Mouse (Mus musculus) layer of hippocampus, postnatal 25 days (tissue): ENCODE measurements around the gene Cycs. TPM values are rescaled to one million over a fixed set of nuclear protein-coding genes. Genes with fewer than 3 reads are reported as not detected.

Source experiments
- DNase-seq, 2 experiments: peaks; one replicate each; pipeline ENCODE4 v3.0.0; 2022; ENCODE audit warnings: mixed read lengths in 2 of 2, low spot score in 1 of 2; ENCODE audit errors: extremely low spot score in 1 of 2
- microRNA-seq, 2 experiments: library from miRNA; unstranded; fragments of <30 nt; microRNA quantifications; one replicate each; pipeline ENCODE4 v1.2.0; 2021
- total RNA-seq, 2 experiments: library from RNA; stranded (reverse); gene quantifications; 2 replicates each; pipeline ENCODE4 v1.2.3; 2021

Gene Cycs
- total RNA-seq, 2 experiments from 2014 or later = 44.0 to 48.0 TPM

DNA sequence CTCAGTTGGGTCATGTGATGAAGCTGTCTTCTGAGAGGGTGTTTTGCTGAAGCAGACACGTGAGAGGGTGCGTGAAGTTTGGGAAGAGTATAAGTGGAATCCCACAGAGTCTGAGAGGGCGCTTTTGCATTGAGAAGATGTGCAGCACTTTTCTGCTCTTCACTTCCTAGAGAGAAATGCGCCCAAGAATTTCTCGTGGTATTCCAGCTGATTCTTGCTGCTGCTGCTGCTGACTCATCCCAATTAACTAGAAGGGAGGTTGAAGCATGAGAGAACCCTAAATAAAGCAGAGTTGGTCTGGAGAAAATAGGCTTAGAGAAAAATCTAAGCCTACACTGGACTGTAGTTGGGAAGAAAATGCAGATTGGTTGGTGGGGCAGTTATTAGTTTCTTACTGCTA, 17.3 kb downstream of the Cycs start:
- DNase-seq = no peak

DNA sequence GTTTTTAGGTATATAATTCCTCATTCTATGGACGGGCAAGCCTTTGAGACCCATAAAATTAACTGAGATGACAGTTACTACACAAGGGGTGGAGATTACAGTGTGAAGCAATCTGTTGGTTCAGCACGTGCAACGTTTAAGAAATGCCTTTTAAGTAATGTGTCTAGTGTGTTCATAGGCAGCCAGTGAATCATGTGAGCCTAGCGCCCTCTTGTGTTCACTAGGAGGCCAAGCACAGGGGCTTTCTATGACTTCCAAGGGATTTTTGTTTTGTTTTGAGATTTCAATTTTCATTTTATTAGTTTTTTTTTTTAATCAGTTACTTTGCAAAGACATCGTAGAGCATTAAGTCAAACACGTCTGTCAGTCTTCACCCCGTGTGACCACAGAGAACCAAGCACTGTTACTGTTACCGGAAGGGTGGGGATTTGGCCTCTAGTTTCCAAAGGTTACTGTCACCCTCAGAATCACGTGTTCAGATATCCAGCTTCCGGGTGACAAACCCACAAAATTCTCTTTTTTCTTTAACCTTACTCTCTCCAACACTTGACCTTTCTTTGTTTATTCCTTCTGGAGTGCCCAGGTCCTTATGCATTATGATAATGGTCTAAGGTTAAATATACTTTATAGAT, 20.8 kb downstream of the Cycs start:
- peak in 1 of 2 experiments; percentile 21 for DNase-seq

DNA sequence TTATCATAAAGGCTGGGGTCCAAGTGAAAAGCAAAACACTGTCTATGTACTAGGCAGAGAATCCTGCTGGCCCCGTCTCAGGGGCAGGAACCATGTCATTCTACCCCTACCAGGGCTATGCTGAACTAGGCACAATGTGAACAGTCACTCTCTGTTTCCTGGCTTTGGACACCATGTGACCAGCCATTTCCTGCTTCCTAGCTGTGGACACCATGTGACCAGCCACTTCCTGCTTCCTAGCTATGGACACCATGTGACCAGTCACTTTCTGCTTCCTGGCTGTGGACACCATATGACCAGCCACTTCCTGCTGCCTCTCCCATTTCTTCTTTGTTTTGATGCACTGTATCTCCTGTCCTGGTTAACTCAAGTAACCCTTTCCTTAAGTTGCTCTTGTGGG, 23.8 kb downstream of the Cycs start:
- no peak for DNase-seq

DNA sequence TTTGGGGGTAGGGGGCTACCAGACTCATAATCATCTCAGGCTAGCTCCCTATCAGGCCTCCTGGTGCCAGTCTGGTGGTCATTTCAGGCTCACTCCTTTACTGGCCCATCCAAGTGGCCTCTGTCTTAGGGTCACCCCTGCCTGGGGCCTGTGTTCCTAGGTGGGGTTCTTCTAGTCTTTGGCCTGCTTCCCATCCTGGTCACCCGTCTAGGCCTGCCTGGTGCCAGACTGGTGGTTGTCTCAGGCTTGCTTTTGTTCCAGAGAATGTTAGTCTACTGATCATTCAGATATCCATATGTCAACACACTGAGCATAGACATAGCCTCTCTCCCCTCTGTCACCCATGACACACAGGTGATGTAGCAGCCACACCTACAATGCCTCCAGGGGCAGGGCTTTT, 26.7 kb downstream of the Cycs start:
- no peak for DNase-seq

DNA sequence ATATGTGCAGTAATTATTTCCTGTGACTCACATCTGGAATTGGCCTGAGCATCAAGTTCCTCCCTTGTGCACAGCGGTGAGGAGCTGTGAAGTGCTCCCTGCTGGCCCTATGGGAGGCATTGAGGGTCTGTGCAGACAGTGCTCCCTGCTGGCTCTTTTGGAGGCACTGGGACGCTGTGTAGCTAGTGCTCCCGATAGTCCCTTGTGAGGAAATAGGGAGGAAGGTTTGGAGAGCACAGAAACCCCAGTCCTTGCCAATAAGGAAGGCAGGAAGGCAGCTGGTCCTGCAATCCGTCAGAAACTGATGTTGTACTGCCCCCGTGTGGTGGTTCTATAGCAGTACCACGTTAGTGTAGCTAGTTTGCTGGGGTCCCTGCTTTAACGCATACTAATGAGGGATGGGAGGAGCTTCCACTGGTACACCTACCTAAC, 29.9 kb downstream of the Cycs start:
- DNase-seq = peak; percentile 70 to 89

DNA sequence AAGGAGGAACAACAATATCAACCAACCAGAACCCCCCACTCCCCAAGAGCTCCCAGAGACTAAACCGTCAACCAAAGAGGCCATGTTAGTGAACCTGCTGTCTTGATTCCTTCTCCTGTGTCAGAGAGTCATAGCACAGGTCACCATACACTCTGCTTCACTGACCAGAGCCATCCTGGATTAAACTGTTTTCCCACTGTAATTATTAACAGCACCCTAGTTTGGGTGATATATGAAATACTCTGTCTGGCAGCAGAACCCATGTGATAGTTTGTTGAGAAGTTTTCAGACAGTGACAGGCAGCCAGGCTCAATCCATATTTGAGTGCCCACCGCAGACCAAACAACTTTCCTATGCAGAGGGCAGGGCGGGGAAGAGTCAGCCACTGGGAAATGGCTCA, 31.0 kb downstream of the Cycs start:
- no peak for DNase-seq

DNA sequence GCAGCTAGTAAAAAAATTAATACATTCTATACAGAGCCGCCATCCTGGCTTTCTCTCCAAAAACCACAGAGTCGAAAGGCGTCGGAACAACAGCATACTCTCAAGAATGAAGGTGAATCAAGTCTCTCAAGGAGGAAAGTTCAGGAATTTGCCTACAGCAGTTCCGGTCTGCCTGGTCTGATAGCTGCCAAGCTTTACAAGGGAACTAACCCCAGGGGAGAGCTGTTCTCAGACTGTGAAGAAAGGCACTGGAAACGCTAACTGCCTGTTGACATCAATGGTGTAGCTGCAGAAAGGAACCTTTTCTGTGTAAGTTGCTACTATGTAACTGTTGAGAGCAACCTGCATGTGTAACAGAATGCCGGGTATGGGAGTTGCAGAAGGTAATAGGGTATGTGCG, 34.4 kb downstream of the Cycs start:
- DNase-seq = no peak

DNA sequence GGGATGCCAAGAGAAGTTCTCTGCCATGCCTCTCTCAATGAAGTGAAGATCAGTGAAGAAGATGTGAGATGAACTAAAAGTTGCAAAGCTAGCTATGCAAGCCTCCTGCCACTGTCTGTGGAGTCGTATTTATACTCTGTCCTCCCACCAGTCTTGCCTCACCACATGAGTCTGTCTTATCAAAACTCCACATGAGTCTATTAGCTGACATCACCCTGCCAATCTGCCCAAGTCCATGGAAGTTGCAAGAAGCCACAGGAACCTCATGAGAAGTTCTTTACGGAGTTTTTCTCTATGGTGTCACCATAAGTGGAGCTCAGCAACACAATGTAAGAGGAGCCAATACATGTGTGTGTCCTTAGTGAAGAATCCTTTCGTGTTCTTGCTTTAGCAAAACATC, 35.3 kb downstream of the Cycs start:
- DNase-seq = no peak

DNA sequence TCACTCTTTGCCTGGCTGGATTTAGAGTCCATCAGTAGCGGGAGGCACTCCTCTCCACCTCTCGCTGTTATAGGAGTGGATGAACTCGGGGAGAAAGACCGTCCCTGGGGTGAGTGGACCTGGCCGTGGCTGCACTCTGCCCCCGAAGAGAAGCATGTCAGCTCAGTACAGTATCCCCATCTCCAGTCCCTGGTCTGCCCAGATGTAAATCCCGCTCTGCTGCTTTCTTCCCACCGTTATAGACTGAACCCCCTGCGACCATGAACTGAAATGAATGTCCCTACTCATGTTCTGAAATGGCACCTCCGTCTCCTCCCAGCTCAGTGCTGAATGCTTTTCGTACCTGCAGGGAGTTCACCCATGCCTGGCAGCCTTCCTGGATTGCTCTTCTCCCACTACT, 37.1 kb downstream of the Cycs start:
- DNase-seq = no peak

DNA sequence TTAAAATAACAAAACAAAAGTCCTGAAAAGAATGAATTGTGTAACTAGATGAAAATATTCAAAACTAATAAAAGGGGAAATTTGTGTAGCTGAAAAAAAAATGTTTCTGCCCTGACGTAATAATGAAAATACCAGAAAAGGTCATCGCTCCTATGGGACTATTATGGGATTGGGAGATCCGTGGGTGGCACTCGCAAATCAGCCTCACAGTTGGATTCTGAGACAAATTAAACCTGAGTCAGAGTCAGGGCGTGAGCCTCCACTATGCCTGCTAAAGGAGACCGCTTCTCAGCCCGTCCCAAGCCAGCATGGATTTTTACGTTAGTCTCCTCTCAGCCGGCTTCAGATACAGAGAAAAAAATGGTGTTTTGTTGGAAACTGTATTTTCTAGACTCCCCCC, 38.9 kb downstream of the Cycs start:
- DNase-seq = no peak

DNA sequence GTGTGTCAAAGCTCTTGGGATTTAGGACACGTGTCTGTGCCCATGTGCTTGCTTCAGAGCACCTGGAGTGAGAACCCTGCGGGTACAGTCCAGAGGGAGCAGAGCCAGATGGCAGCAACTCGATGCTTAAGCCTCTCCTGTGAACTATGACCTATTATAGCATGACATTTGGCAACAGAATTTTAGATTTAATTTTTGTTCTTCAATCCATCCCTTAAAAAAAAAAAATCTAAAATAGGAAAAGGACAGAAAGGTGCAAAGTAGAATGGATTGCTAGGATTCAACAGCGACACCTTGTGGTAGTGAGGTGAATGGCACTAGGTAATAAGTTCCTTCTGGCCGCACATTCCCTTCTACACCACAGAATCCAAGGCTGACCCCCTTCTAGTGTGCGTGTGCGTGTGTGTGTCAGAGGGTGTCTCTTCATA, 39.7 kb downstream of the Cycs start:
- DNase-seq = peak; percentile 56 to 83

DNA sequence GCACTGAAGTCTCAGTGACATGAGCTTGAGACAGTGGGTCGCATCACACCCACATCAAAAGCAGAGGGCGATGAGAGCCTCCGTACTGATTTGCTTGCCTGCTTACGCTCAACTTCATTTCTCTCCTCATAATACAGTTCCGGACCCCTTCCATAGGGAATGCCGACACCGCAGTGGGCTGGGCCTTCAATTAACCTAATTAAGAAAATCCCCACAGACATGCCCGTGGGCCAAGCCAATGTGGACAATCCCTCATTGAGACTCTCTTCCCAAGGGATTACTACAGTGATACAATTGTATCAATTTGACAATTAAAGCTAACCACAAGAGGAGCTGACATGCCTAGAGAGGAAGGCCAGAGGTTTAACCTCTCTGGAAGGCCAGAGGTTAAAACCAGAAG, 40.5 kb downstream of the Cycs start:
- DNase-seq = no peak

DNA sequence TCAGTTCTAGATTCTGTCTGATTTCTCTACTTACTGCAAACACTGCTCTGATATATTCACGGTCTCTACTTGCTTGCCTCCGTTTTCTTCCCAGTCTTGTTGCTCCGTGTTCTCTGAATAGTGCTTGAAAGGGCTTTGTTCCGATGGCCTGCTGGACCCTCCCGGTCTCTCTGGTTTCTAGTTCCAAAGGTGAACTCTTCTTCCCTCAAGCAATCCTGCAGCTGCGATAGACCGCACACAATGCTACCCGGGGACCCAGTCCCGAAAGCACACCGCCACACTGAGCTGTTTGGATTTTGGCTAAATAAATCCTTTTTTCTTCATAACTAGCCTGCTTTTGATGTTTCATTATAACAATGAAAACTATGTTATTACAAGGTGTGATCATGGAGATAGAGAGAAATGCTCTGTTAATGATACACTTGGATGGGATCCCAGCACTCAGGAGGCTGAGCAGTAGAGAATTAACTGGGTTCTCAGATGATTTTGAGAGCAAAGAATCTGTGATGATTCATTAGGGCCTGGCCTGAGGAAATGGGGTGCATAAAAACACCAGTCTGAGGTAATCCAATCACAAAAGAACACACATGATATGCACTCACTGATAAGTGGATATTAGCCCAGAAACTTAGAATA, 42.0 kb downstream of the Cycs start:
- no peak for DNase-seq

DNA sequence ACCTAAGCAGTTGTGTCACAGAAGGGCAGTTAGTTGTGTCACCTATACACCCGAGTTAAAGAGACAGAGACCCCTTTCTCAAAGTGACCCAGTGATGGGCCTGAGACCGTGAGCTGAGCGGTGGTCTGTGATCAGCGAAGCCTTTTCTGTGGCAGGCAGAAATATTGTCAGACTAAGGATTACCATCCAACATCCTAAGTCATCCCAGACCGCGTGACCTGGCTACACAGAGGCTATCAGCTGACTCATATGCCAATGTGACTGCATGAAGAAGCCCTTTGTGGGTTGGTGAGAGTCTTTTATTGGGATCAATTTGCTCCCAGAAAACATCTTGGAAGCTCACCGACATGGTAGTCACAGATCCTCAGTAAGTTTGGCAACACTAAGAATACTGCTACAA, 43.6 kb downstream of the Cycs start:
- no peak for DNase-seq

DNA sequence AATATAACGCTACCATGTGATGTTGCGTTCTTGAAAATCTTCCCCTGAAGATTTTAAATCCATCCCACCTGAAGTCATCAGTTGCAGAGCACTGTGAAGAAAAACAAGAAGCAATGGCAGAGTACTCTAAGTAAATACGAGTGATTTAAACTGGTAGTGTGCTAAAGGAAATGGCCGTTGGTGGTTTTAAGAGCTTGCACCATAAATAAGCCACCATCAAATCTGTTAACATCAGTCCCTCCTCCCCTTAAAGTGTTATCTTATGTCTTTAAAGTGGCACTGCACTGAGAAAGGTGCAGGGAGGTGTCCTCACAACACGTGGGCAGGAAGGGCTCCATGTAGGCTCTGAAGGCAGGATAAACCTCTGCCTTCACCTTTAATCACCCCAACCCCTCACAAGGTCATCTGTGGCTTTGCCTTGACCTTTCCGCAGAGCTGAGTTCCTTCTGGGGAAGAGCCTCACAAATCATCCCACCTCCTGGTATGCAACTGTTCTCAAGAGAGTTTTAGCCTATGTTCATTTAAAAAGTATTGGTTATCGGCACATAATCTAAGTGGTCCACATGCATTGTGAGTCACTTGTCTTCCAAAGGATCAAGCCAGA, 44.7 kb downstream of the Cycs start:
- no peak for DNase-seq

DNA sequence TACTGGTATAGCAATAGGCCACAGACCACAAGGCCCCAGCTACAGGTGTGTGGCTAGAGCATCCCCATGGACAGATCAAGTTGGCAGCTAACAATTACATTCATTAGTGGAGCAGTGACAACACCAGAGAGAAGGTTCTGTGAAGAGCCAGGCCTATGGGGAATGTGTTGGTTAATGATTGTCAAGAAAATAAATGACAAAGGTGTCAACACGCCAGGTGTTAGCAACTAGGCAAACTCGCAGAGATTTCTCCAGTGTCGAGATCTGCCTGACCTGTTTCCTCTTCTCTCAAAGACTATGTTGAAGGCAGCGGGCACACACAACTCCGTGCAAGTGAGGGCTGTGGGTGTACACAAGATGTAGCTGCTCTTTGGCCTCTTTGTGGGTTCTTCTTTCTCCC, 46.2 kb downstream of the Cycs start:
- DNase-seq = no peak

DNA sequence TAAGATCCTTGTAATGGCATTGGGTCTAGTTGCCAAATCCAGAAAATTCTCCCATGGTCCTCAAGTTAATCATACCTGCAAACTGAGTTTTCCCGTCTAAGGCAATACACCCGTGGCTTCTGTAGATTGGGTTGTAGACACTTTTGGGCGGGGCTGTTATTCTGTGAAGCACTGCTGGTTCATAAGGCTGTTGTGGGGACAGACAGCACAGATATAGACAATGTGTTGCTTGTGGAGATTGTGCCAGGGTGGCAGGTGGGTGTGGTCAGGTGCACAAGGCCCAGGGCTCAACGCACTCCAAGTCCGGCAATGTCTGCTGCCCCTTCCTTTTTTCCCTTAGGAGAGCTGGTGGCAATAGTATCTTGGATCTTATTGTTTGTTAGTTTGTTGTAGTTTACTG, 48.0 kb downstream of the Cycs start:
- DNase-seq = no peak

Small RNA genes within 50 kb of the gene (microRNA-seq; reads per million reads assigned to microRNA genes)
- 0 reads per million in 2 experiments for gene Mir6371

Other genes with a start within 250 kb of the Cycs start
- 10 to 100 TPM; 15.5 to 17.8 TPM for gene Osbpl3, start 110.3 kb downstream of the Cycs start, total RNA-seq
- gene 4921507P07Rik, start 30.1 kb upstream of the Cycs start, total RNA-seq = under 1 TPM; 0.19 to 0.30 TPM
- not detected for gene Npvf, start 87.9 kb upstream of the Cycs start, total RNA-seq